Mouse (Mus musculus) myocyte (in vitro differentiated cells): ENCODE measurements around the gene Ssx2ip. TPM values are rescaled to one million over a fixed set of nuclear protein-coding genes. Genes with fewer than 3 reads are reported as not detected.
"Not testable (repeated sequence)": the region's sequence is repeated elsewhere in the genome, so short reads cannot be mapped to it uniquely, and the experiment has no call there.

Experiments used
- H3K27me3 ChIP-seq: one replicate; pipeline ENCODE4 v1.6.1; 2011; ENCODE audit not compliant: control insufficient read depth, insufficient read depth, insufficient read length
- H3K36me3 ChIP-seq: one replicate; pipeline ENCODE4 v1.6.1; 2011; ENCODE audit not compliant: control insufficient read depth, insufficient read depth
- H3K4me2 ChIP-seq: one replicate; pipeline ENCODE4 v1.6.1; 2011; ENCODE audit warnings: low read depth, control low read depth
- H3K4me3 ChIP-seq: one replicate; pipeline ENCODE4 v1.5.1; 2011; ENCODE audit warnings: mild to moderate bottlenecking, control low read depth, moderate library complexity
- H3K79me2 ChIP-seq: one replicate; pipeline ENCODE4 v1.6.1; 2011; ENCODE audit not compliant: control insufficient read depth, insufficient read depth
- H3ac ChIP-seq: one replicate; pipeline ENCODE4 v1.6.1; 2011; ENCODE audit not compliant: control insufficient read depth, insufficient read length
- CEBPB ChIP-seq: IDR thresholded peaks from 2 replicates; pipeline ENCODE4 v1.6.1; 2011; ENCODE audit warnings: mild to moderate bottlenecking, moderate library complexity; ENCODE audit not compliant: poor library complexity, insufficient read depth, severe bottlenecking
- E2F4 ChIP-seq: IDR thresholded peaks from one replicate; pipeline ENCODE4 v1.6.1; 2011; ENCODE audit warnings: mild to moderate bottlenecking, control low read depth, moderate library complexity; ENCODE audit not compliant: insufficient read depth
- MAX ChIP-seq: IDR thresholded peaks from one replicate; pipeline ENCODE4 v1.6.1; 2011; ENCODE audit warnings: low read depth, mild to moderate bottlenecking, control low read depth
- MYOD1 ChIP-seq, 3 experiments: IDR thresholded peaks; one replicate each; pipeline ENCODE4 v1.6.1; 2011; ENCODE audit warnings: control low read depth in 2 of 3, low read depth in 2 of 3, mild to moderate bottlenecking in 2 of 3, moderate library complexity in 1 of 3; ENCODE audit not compliant: insufficient read length in 2 of 3, control insufficient read depth in 1 of 3
- MYOG ChIP-seq, 3 experiments: IDR thresholded peaks; one replicate each; pipeline ENCODE4 v1.6.1; 2011; ENCODE audit warnings: control low read depth in 2 of 3, low read depth in 2 of 3, mild to moderate bottlenecking in 2 of 3; ENCODE audit not compliant: insufficient read length in 2 of 3, control insufficient read depth in 1 of 3, insufficient read depth in 1 of 3
- POLR2A ChIP-seq: IDR thresholded peaks from one replicate; pipeline ENCODE4 v1.6.1; 2011; ENCODE audit warnings: low read depth, mild to moderate bottlenecking, control low read depth, moderate library complexity; ENCODE audit not compliant: insufficient read length
- POLR2AphosphoS2 ChIP-seq: IDR thresholded peaks from one replicate; pipeline ENCODE4 v1.6.1; 2011; ENCODE audit warnings: low read depth, control low read depth; ENCODE audit not compliant: insufficient read length
- REST ChIP-seq: IDR thresholded peaks from one replicate; pipeline ENCODE4 v1.6.1; 2011; ENCODE audit warnings: mild to moderate bottlenecking, control low read depth, moderate library complexity; ENCODE audit not compliant: insufficient read depth, insufficient read length
- SRF ChIP-seq: IDR thresholded peaks from one replicate; pipeline ENCODE4 v1.6.1; 2011; ENCODE audit warnings: low read depth; ENCODE audit not compliant: control insufficient read depth, insufficient read length
- TCF12 ChIP-seq: IDR thresholded peaks from one replicate; pipeline ENCODE4 v1.6.1; 2011; ENCODE audit warnings: mild to moderate bottlenecking, control low read depth; ENCODE audit not compliant: poor library complexity, insufficient read depth, severe bottlenecking
- TCF3 ChIP-seq: IDR thresholded peaks from one replicate; pipeline ENCODE4 v1.6.1; 2011; ENCODE audit warnings: low read depth, control low read depth; ENCODE audit not compliant: insufficient read length
- USF1 ChIP-seq: IDR thresholded peaks from one replicate; pipeline ENCODE4 v1.6.1; 2011; ENCODE audit warnings: low read depth, mild to moderate bottlenecking, control low read depth, moderate library complexity
- polyA plus RNA-seq: library from polyadenylated mRNA; unstranded; fragments of >200 nt; fragmentation: generic; extraction: Trizol; gene quantifications from one replicate; pipeline ENCODE4 v1.2.1, GENCODE M21; 2012; ENCODE audit warnings: missing spikeins

The Ssx2ip gene
- polyA plus RNA-seq, 1 experiment, result 13.5 TPM

DNA sequence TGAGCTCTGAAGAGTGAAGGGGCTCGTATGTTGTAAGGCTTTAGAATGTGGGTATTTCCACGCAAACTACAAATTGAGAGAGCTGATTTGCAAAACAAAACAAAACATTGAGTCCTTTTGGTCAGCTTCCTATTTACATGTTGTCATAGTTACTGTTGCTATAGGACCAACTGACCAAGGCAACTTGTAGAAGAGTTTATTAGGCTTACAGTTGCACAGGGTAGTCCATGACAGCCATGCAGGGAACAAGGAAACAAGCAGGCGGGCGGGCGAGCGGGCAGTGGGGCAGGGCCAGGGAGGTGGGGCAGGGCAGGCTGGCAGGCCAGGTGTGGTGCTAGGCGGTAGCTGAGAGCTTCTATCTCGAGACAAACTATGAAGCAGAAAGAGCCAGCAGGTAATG is 22.0 kb downstream of the Ssx2ip start:
- H3K36me3 ChIP-seq, result no peaks in the 10 kb centered on the region
- H3K4me2 ChIP-seq, result no peak overlapping the region
- no peak overlapping the region for H3ac ChIP-seq
- no peak overlapping the region for H3K4me3 ChIP-seq
- no peaks in the 10 kb centered on the region for H3K79me2 ChIP-seq
- TF ChIP-seq POLR2AphosphoS2, result no peak
- TF ChIP-seq POLR2A, result no peak
- TF ChIP-seq MAX, result no peak
- no peak for TF ChIP-seq USF1
- no peak for TF ChIP-seq MYOD1 (IDR thresholded peaks at IDR 0.05; ENCODE audit: control insufficient read depth in 1 of 3, insufficient read length in 2 of 3, low read depth in 2 of 3)
- no peak for TF ChIP-seq TCF12
- no peak for TF ChIP-seq TCF3
- TF ChIP-seq SRF, result no peak
- TF ChIP-seq MYOG (IDR thresholded peaks at IDR 0.05; ENCODE audit: control insufficient read depth in 1 of 3, insufficient read depth in 1 of 3, insufficient read length in 2 of 3, low read depth in 2 of 3), result no peak
- TF ChIP-seq REST, result no peak
- no peak for TF ChIP-seq E2F4
- TF ChIP-seq CEBPB, result no peak
- no peaks in the 10 kb centered on the region for H3K27me3 ChIP-seq

DNA sequence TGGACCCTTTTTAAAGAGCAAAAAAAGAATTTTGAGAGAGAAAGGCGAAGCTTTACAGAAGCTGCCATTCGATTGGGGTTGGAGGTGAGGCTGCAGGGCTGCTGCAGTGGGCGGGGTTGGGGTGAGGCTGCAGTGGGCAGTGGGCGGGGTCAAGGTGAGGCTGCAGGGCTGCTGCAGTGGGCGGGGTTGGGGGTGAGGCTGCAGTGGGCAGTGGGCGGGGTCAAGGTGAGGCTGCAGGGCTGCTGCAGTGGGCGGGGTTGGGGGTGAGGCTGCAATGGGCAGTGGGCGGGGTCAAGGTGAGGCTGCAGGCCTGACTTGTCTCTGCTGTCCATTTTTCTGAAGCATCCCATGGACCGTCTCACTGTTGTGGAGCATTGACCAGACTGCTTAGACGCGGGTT is 28.6 kb downstream of the Ssx2ip start:
- H3K4me2 ChIP-seq, H3K4me3 ChIP-seq, H3K27me3 ChIP-seq, H3ac ChIP-seq, H3K36me3 ChIP-seq, H3K79me2 ChIP-seq: not testable (repeated sequence)

DNA sequence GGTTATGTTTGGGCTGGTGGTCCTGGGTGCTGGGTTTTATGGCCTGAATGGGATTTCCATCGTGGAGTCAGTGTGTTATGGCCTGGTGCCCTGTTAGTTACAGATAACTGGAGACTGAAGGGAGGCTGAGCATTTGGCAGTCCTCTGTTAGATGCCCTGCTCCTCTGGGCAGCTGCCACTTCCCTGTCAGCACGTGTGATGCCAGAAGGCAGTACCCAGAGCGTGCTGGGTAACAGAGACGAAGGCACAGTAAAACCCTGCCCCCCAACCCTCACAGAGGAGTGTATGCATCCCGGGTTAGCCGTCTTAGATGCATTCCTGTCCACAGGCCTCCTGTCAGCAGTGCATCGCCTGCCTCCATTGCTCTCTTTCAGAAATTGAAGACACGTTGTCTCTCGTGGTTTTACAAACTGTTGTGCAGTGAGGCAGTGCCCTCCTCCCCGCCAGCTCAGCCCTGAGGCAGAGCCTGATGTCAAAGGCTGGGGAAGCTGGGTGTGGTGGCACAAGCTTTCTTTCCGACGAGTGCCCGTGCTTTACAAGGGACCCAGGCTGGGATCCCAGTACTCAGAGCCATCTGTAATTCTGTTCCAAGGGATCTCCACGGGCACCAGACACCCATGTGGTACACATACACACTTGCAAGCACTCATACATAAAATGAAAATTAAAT is 29.4 kb downstream of the Ssx2ip start:
- no peaks in the 10 kb centered on the region for H3K27me3 ChIP-seq
- TF ChIP-seq POLR2A (no peak), MYOD1 (IDR thresholded peaks at IDR 0.05; ENCODE audit: control insufficient read depth in 1 of 3, insufficient read length in 2 of 3, low read depth in 2 of 3) (no peak), E2F4 (no peak), TCF3 (no peak), SRF (no peak), POLR2AphosphoS2 (no peak), CEBPB (no peak), REST (no peak), TCF12 (no peak), MYOG (IDR thresholded peaks at IDR 0.05; ENCODE audit: control insufficient read depth in 1 of 3, insufficient read depth in 1 of 3, insufficient read length in 2 of 3, low read depth in 2 of 3) (no peak), MAX (no peak), USF1 (no peak)
- H3K36me3 ChIP-seq, result peaks cover 2% of the 10 kb centered on the region
- no peak overlapping the region for H3K4me2 ChIP-seq
- H3K79me2 ChIP-seq, result no peaks in the 10 kb centered on the region
- H3K4me3 ChIP-seq, result no peak overlapping the region
- H3ac ChIP-seq, result no peak overlapping the region

DNA sequence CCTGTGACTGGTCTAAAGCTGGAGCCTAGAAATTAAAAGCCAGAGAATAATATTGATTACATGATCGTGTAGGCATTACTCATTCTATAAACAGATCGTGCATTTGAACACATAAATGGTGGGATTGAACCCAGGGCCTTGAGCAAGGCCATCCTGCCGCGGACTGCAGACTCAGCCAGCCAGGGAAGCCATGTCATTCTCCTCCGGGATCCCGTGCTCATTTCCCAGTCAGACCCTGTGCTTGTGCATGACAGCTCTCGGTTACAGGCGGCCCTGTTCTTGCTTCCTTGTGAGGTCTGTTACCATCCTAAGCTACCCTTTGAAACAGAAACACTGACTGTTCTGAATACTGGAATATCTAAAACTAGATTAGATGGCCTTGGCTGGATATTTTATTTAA is 30.2 kb downstream of the Ssx2ip start:
- Histone ChIP-seq H3K79me2 (no peaks in the 10 kb centered on the region), H3K4me2 (no peak overlapping the region), H3K27me3 (no peaks in the 10 kb centered on the region), H3K4me3 (no peak overlapping the region), H3ac (no peak overlapping the region), H3K36me3 (peaks cover 2% of the 10 kb centered on the region)
- TF ChIP-seq REST (no peak), SRF (no peak), MYOG (IDR thresholded peaks at IDR 0.05; ENCODE audit: control insufficient read depth in 1 of 3, insufficient read depth in 1 of 3, insufficient read length in 2 of 3, low read depth in 2 of 3) (no peak), TCF3 (no peak), E2F4 (no peak)

DNA sequence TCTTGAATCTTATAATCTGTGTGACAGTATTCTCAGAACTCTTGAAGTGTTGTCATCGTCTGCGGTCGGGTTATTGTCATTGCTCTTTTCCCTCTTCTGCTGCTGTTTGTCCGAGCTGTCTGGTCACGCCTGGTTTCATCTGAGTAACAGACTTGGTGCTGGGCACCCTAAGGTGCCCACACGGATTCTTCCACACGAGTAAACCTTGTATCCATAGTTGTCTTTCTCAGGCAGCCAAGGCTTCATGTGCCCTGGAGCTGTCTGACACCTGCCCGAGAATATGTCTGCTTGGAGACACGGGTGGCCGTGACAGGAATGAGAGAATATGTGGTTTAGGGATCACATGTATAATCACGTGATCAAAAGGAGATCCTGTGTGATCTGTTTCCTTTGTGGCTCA is 31.1 kb downstream of the Ssx2ip start:
- H3K27me3 ChIP-seq, result no peaks in the 10 kb centered on the region
- peaks cover 2% of the 10 kb centered on the region for H3K36me3 ChIP-seq
- H3K4me3 ChIP-seq, result no peak overlapping the region
- TF ChIP-seq POLR2AphosphoS2, result no peak
- no peak for TF ChIP-seq TCF12
- no peak for TF ChIP-seq CEBPB
- no peak for TF ChIP-seq E2F4
- no peak for TF ChIP-seq TCF3
- no peak for TF ChIP-seq USF1
- no peak for TF ChIP-seq MYOG (IDR thresholded peaks at IDR 0.05; ENCODE audit: control insufficient read depth in 1 of 3, insufficient read depth in 1 of 3, insufficient read length in 2 of 3, low read depth in 2 of 3)
- no peak for TF ChIP-seq MYOD1 (IDR thresholded peaks at IDR 0.05; ENCODE audit: control insufficient read depth in 1 of 3, insufficient read length in 2 of 3, low read depth in 2 of 3)
- TF ChIP-seq MAX, result no peak
- no peak for TF ChIP-seq POLR2A
- no peak for TF ChIP-seq REST
- TF ChIP-seq SRF, result no peak
- H3K79me2 ChIP-seq, result no peaks in the 10 kb centered on the region
- no peak overlapping the region for H3K4me2 ChIP-seq
- H3ac ChIP-seq, result no peak overlapping the region
